ENCODE assay signal across 16 mouse cellular contexts in genomic region chr10:53612172-53612571, GRCm38 (mm10). TPM values are rescaled to one million over a fixed set of nuclear protein-coding genes. Genes with fewer than 3 reads are reported as not detected.
A peak's percentile ranks its signal among the peaks of the same experiment; 100 is the strongest.
DNase-seq lines count a peak whose midpoint lies in the region; ATAC-seq and TF ChIP-seq lines count a peak whose summit lies in the region.
"Had no signal": no experiment of that assay in that cellular context is flagged by ENCODE, and none has a peak within 500 bp of the region (broad histone marks: within the 10 kb centered on the region; RNA-seq: fewer than 3 reads in every experiment).

No protein-coding gene starts in this region.

- TF ChIP-seq CTCF in brain, embryonic 14.5 days (IDR thresholded peaks at IDR 0.05; ENCODE audit: borderline replicate concordance, extremely low read depth, insufficient read depth, insufficient read length), result no peak

- peak; percentile 89 for DNase-seq in brain, embryonic 14.5 days (ENCODE audit: low read depth)
- peak; percentile 78 to 84 for DNase-seq in cerebellum, postnatal 25 days
- DNase-seq in layer of hippocampus, adult 9-11 months, result peak; percentile 82
- DNase-seq in heart, embryonic 10.5 days (ENCODE audit: low spot score), result no peak
- no peak for DNase-seq in urinary bladder, postnatal 4 days (ENCODE audit: low spot score in 2 of 2)
- DNase-seq in lung, postnatal 25 days (ENCODE audit: low spot score), result no peak
- DNase-seq: B cell, adult 2 months; gastrocnemius, postnatal 25 days; kidney, adult 8-10 months; lung, adult 2 months; spleen, adult 18-20 months; thymus, adult 18-20 months had no signal

- H3K9me3 ChIP-seq in hindbrain, embryonic 13.5 days, result no peaks in the 10 kb centered on the region
- no peaks in the 10 kb centered on the region for H3K9me3 ChIP-seq in hindbrain, embryonic 12.5 days (replicated peaks)
- no peaks in the 10 kb centered on the region for H3K9me3 ChIP-seq in heart, embryonic 10.5 days
- H3K9me3 ChIP-seq: limb, embryonic 12.5 days; midbrain, embryonic 15.5 days had no signal

- peak; percentile 86 for ATAC-seq in hindbrain, embryonic 13.5 days (ENCODE audit: low FRiP score)
- no peak for ATAC-seq in hindbrain, embryonic 12.5 days (ENCODE audit: low FRiP score)
- ATAC-seq: midbrain, embryonic 15.5 days had no signal

- no peak overlapping the region for H3K4me3 ChIP-seq in hindbrain, embryonic 13.5 days
- no peak overlapping the region for H3K4me3 ChIP-seq in hindbrain, embryonic 12.5 days
- no peak overlapping the region for H3K4me3 ChIP-seq in heart, embryonic 10.5 days
- H3K4me3 ChIP-seq: limb, embryonic 12.5 days; midbrain, embryonic 15.5 days had no signal

- no peak overlapping the region for H3K27ac ChIP-seq in hindbrain, embryonic 13.5 days
- H3K27ac ChIP-seq in hindbrain, embryonic 12.5 days, result no peak overlapping the region
- no peak overlapping the region for H3K27ac ChIP-seq in heart, embryonic 10.5 days
- H3K27ac ChIP-seq: limb, embryonic 12.5 days; midbrain, embryonic 15.5 days had no signal

- no peaks in the 10 kb centered on the region for H3K27me3 ChIP-seq in hindbrain, embryonic 13.5 days
- no peaks in the 10 kb centered on the region for H3K27me3 ChIP-seq in hindbrain, embryonic 12.5 days
- no peaks in the 10 kb centered on the region for H3K27me3 ChIP-seq in heart, embryonic 10.5 days (ENCODE audit: insufficient read depth, poor library complexity, severe bottlenecking)
- H3K27me3 ChIP-seq: limb, embryonic 12.5 days; midbrain, embryonic 15.5 days had no signal

- no peak for TF ChIP-seq POLR2A in brain, embryonic 14.5 days (IDR thresholded peaks at IDR 0.05; ENCODE audit: borderline replicate concordance, extremely low read depth, insufficient read depth, insufficient read length, poor library complexity, severe bottlenecking)

- no peak overlapping the region for H3K9ac ChIP-seq in hindbrain, embryonic 13.5 days
- no peak overlapping the region for H3K9ac ChIP-seq in hindbrain, embryonic 12.5 days
- H3K9ac ChIP-seq: limb, embryonic 12.5 days; midbrain, embryonic 15.5 days had no signal

- no peaks in the 10 kb centered on the region for H3K4me1 ChIP-seq in hindbrain, embryonic 13.5 days (replicated peaks)
- H3K4me1 ChIP-seq in hindbrain, embryonic 12.5 days, result no peaks in the 10 kb centered on the region
- no peaks in the 10 kb centered on the region for H3K4me1 ChIP-seq in heart, embryonic 10.5 days
- H3K4me1 ChIP-seq: limb, embryonic 12.5 days; midbrain, embryonic 15.5 days had no signal

- WGBS in hindbrain, embryonic 13.5 days, result 65% methylated on average over 1 of the region's 1 CpGs
- WGBS in hindbrain, embryonic 12.5 days, result 86% methylated on average over 1 of the region's 1 CpGs
- 70% methylated on average over 1 of the region's 1 CpGs for WGBS in heart, embryonic 10.5 days

- H3K36me3 ChIP-seq in hindbrain, embryonic 13.5 days, result peaks cover 51% of the 10 kb centered on the region
- H3K36me3 ChIP-seq in hindbrain, embryonic 12.5 days, result peaks cover 53% of the 10 kb centered on the region
- peaks cover 79% of the 10 kb centered on the region for H3K36me3 ChIP-seq in heart, embryonic 10.5 days

- H3K4me2 ChIP-seq in hindbrain, embryonic 13.5 days, result no peak overlapping the region
- H3K4me2 ChIP-seq in hindbrain, embryonic 12.5 days (replicated peaks), result no peak overlapping the region
- H3K4me2 ChIP-seq: limb, embryonic 12.5 days; midbrain, embryonic 15.5 days had no signal

RNA-seq across cellular contexts. Expression of gene Asf1a, which starts 15.6 kb away (rescaled TPM):
- polyA plus RNA-seq in hindbrain, embryonic 13.5 days (2015; fragmentation: Nextera tagmentation; extraction: Ambion mirVana), result 92.5 and 95.1 TPM in 2 replicates
- polyA plus RNA-seq in hindbrain, embryonic 12.5 days (2016; fragmentation: Nextera tagmentation; extraction: Ambion mirVana), result 131 and 134 TPM in 2 replicates
- polyA plus RNA-seq in brain, embryonic 14.5 days (2012; rRNA removed), result 43.8 and 62.0 TPM in 2 replicates
- 89.9 and 110 TPM in 2 replicates for polyA plus RNA-seq in heart, embryonic 10.5 days (2016; fragmentation: Nextera tagmentation; extraction: Ambion mirVana)

RNA-seq across cellular contexts. Expression of gene Mcm9, which starts 18.1 kb away (rescaled TPM):
- 7.3 and 7.6 TPM in 2 replicates for polyA plus RNA-seq in hindbrain, embryonic 13.5 days (2015; fragmentation: Nextera tagmentation; extraction: Ambion mirVana)
- polyA plus RNA-seq in hindbrain, embryonic 12.5 days (2016; fragmentation: Nextera tagmentation; extraction: Ambion mirVana), result 12.4 and 14.7 TPM in 2 replicates
- polyA plus RNA-seq in brain, embryonic 14.5 days (2012; rRNA removed), result 3.9 and 4.7 TPM in 2 replicates
- 7.9 and 10.1 TPM in 2 replicates for polyA plus RNA-seq in heart, embryonic 10.5 days (2016; fragmentation: Nextera tagmentation; extraction: Ambion mirVana)

Comparison
In these comparisons a context has a peak if more than half of its experiments do, and no peak if none do; other contexts are left out.
1. DNase-seq: peak in brain, embryonic 14.5 days (single experiment), cerebellum, postnatal 25 days (2 of 2) and layer of hippocampus, adult 9-11 months (single experiment); none in heart, embryonic 10.5 days (single experiment), urinary bladder, postnatal 4 days (0 of 2) and lung, postnatal 25 days (single experiment).